Mouse (Mus musculus) 3134 (cell line): ENCODE data around the gene Dnajb12.

Experiments used
- DNase-seq: peaks from one replicate; pipeline ENCODE4 v3.0.0-alpha.2; 2011; ENCODE audit warnings: low spot score; ENCODE audit not compliant: insufficient read length; ENCODE audit errors: extremely low read depth

Gene Dnajb12

GRCm38 (mm10) chr10:59879255-59880028 lies at the start of gene Dnajb12:
TSS of gene Dnajb12 (plus strand) at chr10:59879556.
- peak; percentile 95 for DNase-seq

- DNase-seq, result no peak
These were observed 49.5 kb upstream of the Dnajb12 start for GRCm38 (mm10) chr10:59829886-59830285.

- DNase-seq, result no peak
These were observed 47.4 kb upstream of the Dnajb12 start for GRCm38 (mm10) chr10:59831950-59832349.

- no peak for DNase-seq
These were observed 43.8 kb upstream of the Dnajb12 start for GRCm38 (mm10) chr10:59835301-59836155.

GRCm38 (mm10) chr10:59837490-59837889 lies 41.9 kb upstream of the Dnajb12 start:
- no peak for DNase-seq

GRCm38 (mm10) chr10:59841434-59841833 lies 37.9 kb upstream of the Dnajb12 start:
- no peak for DNase-seq

GRCm38 (mm10) chr10:59843125-59843524 lies 36.2 kb upstream of the Dnajb12 start:
- DNase-seq, result no peak

- DNase-seq, result no peak
These were observed 34.7 kb upstream of the Dnajb12 start for GRCm38 (mm10) chr10:59844686-59845085.

GRCm38 (mm10) chr10:59846416-59846815 lies 32.9 kb upstream of the Dnajb12 start:
- DNase-seq, result no peak

GRCm38 (mm10) chr10:59848079-59848877 lies 31.1 kb upstream of the Dnajb12 start:
- DNase-seq, result no peak

- DNase-seq, result no peak
These were observed 30.4 kb upstream of the Dnajb12 start for GRCm38 (mm10) chr10:59848953-59849352.

- no peak for DNase-seq
These were observed 30.0 kb upstream of the Dnajb12 start for GRCm38 (mm10) chr10:59849371-59849770.

- no peak for DNase-seq
These were observed 22.2 kb upstream of the Dnajb12 start for GRCm38 (mm10) chr10:59857157-59857556.

- no peak for DNase-seq
These were observed 18.7 kb upstream of the Dnajb12 start for GRCm38 (mm10) chr10:59860684-59861083.

GRCm38 (mm10) chr10:59861201-59861600 lies 18.2 kb upstream of the Dnajb12 start:
- no peak for DNase-seq

GRCm38 (mm10) chr10:59862816-59863440 lies 16.4 kb upstream of the Dnajb12 start:
- DNase-seq, result no peak

GRCm38 (mm10) chr10:59863620-59864019 lies 15.7 kb upstream of the Dnajb12 start:
- no peak for DNase-seq

GRCm38 (mm10) chr10:59864232-59864875 lies 15.0 kb upstream of the Dnajb12 start:
- DNase-seq, result no peak

- peak; percentile 60 for DNase-seq
These were observed 14.3 kb upstream of the Dnajb12 start for GRCm38 (mm10) chr10:59864884-59865726.
